Mouse (Mus musculus) small intestine, adult 2 months (tissue): Measurements from ENCODE around the gene Iqgap3. TPM values are rescaled to one million over a fixed set of nuclear protein-coding genes. Genes with fewer than 3 reads are reported as not detected.
A peak's percentile ranks its signal among the peaks of the same experiment; 100 is the strongest.

Source experiments
- H3K27ac ChIP-seq: fragments of 200-500 bp; 2 replicates; pipeline ENCODE4 v1.5.1; 2012; ENCODE audit warnings: low read depth, low read length, control low read depth, inconsistent platforms; ENCODE audit not compliant: insufficient read depth
- H3K27me3 ChIP-seq: fragments of 200-500 bp; 2 replicates; pipeline ENCODE4 v1.6.1; 2012; ENCODE audit warnings: mild to moderate bottlenecking, moderate library complexity, low read length, inconsistent platforms; ENCODE audit not compliant: control insufficient read depth, insufficient read depth
- H3K36me3 ChIP-seq: fragments of 200-500 bp; 2 replicates; pipeline ENCODE4 v1.6.1; 2012; ENCODE audit warnings: mild to moderate bottlenecking, low read length, control low read depth, inconsistent platforms; ENCODE audit not compliant: control insufficient read depth, insufficient read depth
- H3K4me1 ChIP-seq: fragments of 200-500 bp; 2 replicates; pipeline ENCODE4 v1.6.1; 2012; ENCODE audit warnings: low read length, inconsistent platforms, mixed read lengths; ENCODE audit not compliant: control insufficient read depth, insufficient read depth, insufficient read length
- H3K4me3 ChIP-seq: fragments of 200-500 bp; 2 replicates; pipeline ENCODE4 v1.5.1; 2012; ENCODE audit warnings: low read depth, mild to moderate bottlenecking, control low read depth, inconsistent platforms, low read length, moderate library complexity
- CTCF ChIP-seq: fragments of 200-500 bp; IDR thresholded peaks from 2 replicates; pipeline ENCODE4 v1.5.1; 2012; ENCODE audit warnings: low read depth, mild to moderate bottlenecking, control low read depth, inconsistent platforms, low read length, moderate library complexity, mixed read lengths; ENCODE audit not compliant: insufficient replicate concordance, insufficient read length; ENCODE audit errors: extremely low read depth
- POLR2A ChIP-seq: fragments of 200-500 bp; IDR thresholded peaks from 2 replicates; pipeline ENCODE4 v1.6.1; 2012; ENCODE audit warnings: low read depth, mild to moderate bottlenecking, control low read depth, inconsistent platforms, low read length, moderate library complexity
- WGBS: fragments of 180-500 bp; shearing (Covaris S2); methylation state at CpG from one replicate; pipeline ENCODE4 v1.1.7; 2018; 5-methylcytosine and 5-hydroxymethylcytosine counted together
- polyA plus RNA-seq: library from polyadenylated mRNA; depleted of rRNA; stranded (reverse); fragments of >200 nt; gene quantifications from 2 replicates; pipeline ENCODE4 v1.2.3, GENCODE M21; 2012; rRNA removed

The Iqgap3 gene
- polyA plus RNA-seq, 1 experiment = 14.6 TPM

DNA sequence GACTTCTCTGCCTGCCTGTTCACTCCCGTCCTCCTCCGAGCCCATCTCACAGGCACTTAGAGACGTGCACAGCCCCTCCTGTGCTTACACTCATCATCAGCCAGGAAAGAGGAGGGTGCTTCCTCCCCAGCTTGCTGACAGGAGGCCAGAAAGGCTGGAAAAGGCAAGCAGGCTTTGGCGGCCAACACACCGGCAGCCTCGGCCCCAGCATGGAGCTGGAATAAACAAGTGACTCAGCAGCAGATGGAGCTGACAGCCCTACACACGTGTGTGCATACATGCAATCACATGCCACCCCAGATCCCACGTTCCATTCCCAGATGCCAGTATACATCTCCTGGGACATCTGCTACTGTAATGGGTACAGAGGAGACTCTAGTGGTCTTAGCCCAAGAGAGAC, 80.5 kb downstream of the Iqgap3 start:
- Histone ChIP-seq H3K4me3 (no peak overlapping the region), H3K36me3 (peaks cover 86% of the 10 kb centered on the region), H3K4me1 (no peaks in the 10 kb centered on the region), H3K27ac (peak overlapping the region; percentile 33; the same call in 1 of the 2 replicates), H3K27me3 (no peaks in the 10 kb centered on the region)
- WGBS = 73% methylated on average over 8 of the region's 8 CpGs
- TF ChIP-seq POLR2A (no peak), CTCF (no peak)

DNA sequence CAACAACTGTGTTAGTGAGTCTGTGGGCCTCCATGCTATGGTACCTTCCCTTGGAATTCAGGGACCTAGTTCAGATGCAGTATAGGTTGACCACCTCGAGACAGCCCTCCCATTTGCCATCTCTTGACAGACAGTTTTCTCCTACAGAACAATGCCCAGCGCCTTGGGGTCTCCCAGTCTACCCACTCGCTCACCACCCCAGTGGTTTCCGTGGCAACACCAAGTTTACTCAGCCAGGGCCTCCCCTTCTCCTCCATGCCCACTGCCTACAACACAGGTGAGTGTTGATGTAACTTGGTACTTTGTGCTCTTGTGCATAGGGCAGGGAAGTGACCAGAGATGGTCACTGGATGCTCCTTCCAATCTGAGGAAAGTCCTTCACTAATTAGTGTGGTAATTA, 81.0 kb downstream of the Iqgap3 start:
- H3K27ac ChIP-seq = peak overlapping the region; percentile 33; the same call in 1 of the 2 replicates
- H3K4me1 ChIP-seq = no peaks in the 10 kb centered on the region
- WGBS = 87% methylated on average over 4 of the region's 4 CpGs
- no peak for TF ChIP-seq POLR2A
- TF ChIP-seq CTCF = no peak
- H3K36me3 ChIP-seq = peaks cover 88% of the 10 kb centered on the region
- H3K27me3 ChIP-seq = no peaks in the 10 kb centered on the region
- H3K4me3 ChIP-seq = no peak overlapping the region

DNA sequence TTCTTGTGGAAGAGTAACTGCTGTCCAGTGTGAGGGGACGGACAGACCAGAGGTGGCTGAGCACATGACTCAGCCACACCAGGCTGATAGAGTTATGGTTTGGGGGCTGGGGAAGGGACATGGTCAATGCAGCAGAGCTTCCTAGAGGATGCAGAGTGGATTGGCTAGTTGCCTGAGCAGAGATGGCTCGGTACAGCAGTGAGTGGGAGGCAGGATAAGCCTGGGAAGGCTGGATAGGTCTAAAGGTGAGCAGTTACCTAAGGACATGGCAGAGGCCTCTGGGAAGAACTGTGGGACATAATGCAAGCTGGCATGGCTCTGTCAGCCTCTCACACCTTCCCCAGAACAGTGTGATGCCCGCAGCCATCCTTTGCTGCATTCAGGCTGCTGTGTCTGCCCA, 82.1 kb downstream of the Iqgap3 start:
- Histone ChIP-seq H3K4me1 (no peaks in the 10 kb centered on the region), H3K27me3 (no peaks in the 10 kb centered on the region), H3K4me3 (no peak overlapping the region), H3K27ac (no peak overlapping the region), H3K36me3 (peaks cover 87% of the 10 kb centered on the region)
- TF ChIP-seq POLR2A (no peak), CTCF (no peak)
- 85% methylated on average over 3 of the region's 3 CpGs for WGBS

GRCm38 (mm10) chr3:88164263-88164662, 82.5 kb downstream of the Iqgap3 start:
- 85% methylated on average over 3 of the region's 3 CpGs for WGBS
- H3K36me3 ChIP-seq = peaks cover 87% of the 10 kb centered on the region
- no peak overlapping the region for H3K27ac ChIP-seq
- no peak overlapping the region for H3K4me3 ChIP-seq
- TF ChIP-seq CTCF = no peak
- TF ChIP-seq POLR2A = no peak
- no peaks in the 10 kb centered on the region for H3K4me1 ChIP-seq
- no peaks in the 10 kb centered on the region for H3K27me3 ChIP-seq

DNA sequence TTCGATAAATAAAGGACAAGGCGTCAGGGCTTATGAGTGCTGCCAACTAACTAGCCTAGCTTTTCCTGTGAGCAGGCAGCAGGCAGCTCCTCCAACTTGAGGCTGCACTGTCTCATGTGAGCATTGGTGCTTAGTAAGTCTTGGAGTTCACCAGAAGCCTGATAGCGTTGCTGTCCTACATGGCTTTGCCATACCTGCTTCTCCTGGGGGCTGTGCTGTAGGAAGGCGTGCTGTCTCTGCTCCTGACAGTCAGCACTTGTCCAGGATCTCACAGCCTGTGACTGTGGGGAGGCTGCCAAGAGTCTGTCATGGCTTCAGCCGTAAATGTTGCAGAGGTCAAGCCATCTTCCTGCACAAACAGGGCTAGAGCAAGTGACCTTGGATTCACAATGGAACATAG, 84.3 kb downstream of the Iqgap3 start:
- no peaks in the 10 kb centered on the region for H3K27me3 ChIP-seq
- 77% methylated on average over 5 of the region's 5 CpGs for WGBS
- H3K4me3 ChIP-seq = no peak overlapping the region
- TF ChIP-seq CTCF (no peak), POLR2A (no peak)
- H3K36me3 ChIP-seq = peaks cover 84% of the 10 kb centered on the region
- no peaks in the 10 kb centered on the region for H3K4me1 ChIP-seq
- H3K27ac ChIP-seq = no peak overlapping the region

DNA sequence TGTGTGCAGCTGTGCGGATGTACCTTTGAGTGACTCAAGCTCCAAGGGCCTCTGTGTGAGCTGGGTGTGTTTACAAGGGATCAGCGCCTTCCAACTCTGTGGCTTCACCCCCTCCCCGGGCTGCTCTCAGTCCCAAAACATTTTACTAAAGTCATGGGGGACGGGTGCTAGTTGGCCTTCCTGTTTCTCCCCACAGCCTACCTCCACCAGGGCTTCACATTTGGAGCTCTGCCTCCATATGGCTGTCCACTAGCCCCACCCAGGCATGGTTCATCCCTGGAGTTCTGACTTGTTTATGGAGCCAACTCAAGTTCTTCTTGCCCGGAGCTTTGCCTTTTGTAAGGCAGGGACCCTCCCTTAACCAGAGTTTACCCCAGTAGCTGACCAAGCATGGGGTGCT, 88.6 kb downstream of the Iqgap3 start:
- Histone ChIP-seq H3K4me3 (no peak overlapping the region), H3K27ac (no peak overlapping the region), H3K4me1 (no peaks in the 10 kb centered on the region), H3K36me3 (peaks cover 52% of the 10 kb centered on the region), H3K27me3 (no peaks in the 10 kb centered on the region)
- TF ChIP-seq POLR2A (no peak), CTCF (no peak)
- WGBS = 81% methylated on average over 5 of the region's 5 CpGs

Other genes starting within 250 kb of the Iqgap3 start
- 3.0 and 5.9 TPM in 2 replicates for gene Sh2d2a, start 235.2 kb upstream of the Iqgap3 start, polyA plus RNA-seq
- gene Prcc, start 196.4 kb upstream of the Iqgap3 start, polyA plus RNA-seq = 13.4 and 27.1 TPM in 2 replicates
- gene Hdgf, start 175.7 kb upstream of the Iqgap3 start, polyA plus RNA-seq = 20.0 and 44.5 TPM in 2 replicates
- 12.5 and 25.5 TPM in 2 replicates for gene Mrpl24, start 162.5 kb upstream of the Iqgap3 start, polyA plus RNA-seq
- 3.9 and 7.0 TPM in 2 replicates for gene Isg20l2, start 151.7 kb upstream of the Iqgap3 start, polyA plus RNA-seq
- 12.5 and 17.3 TPM in 2 replicates for gene Rrnad1, start 151.3 kb upstream of the Iqgap3 start, polyA plus RNA-seq
- gene Crabp2, start 133.3 kb upstream of the Iqgap3 start, polyA plus RNA-seq = 0.10 TPM in 1 of 2 replicates, not detected in the other
- 2.6 and 5.0 TPM in 2 replicates for gene Nes, start 110.9 kb upstream of the Iqgap3 start, polyA plus RNA-seq
- 0.04 and 0.24 TPM in 2 replicates for gene Bcan, start 81.7 kb upstream of the Iqgap3 start, polyA plus RNA-seq
- not detected in 2 replicates for gene Hapln2, start 54.4 kb upstream of the Iqgap3 start, polyA plus RNA-seq
- 3.7 and 4.4 TPM in 2 replicates for gene Gpatch4, start 38.9 kb upstream of the Iqgap3 start, polyA plus RNA-seq
- gene Naxe, start 23.5 kb upstream of the Iqgap3 start, polyA plus RNA-seq = 25.4 and 41.6 TPM in 2 replicates
- gene Ttc24, start 3.7 kb upstream of the Iqgap3 start, polyA plus RNA-seq = not detected in 2 replicates
- gene Mef2d, start 60.4 kb downstream of the Iqgap3 start, polyA plus RNA-seq = 61.9 and 89.7 TPM in 2 replicates
- gene Rhbg, start 172.7 kb downstream of the Iqgap3 start, polyA plus RNA-seq = 11.2 and 40.3 TPM in 2 replicates
- gene Gm38392, start 205.2 kb downstream of the Iqgap3 start, polyA plus RNA-seq = not detected in 2 replicates
- gene Tsacc, start 215.0 kb downstream of the Iqgap3 start, polyA plus RNA-seq = 0.76 and 0.99 TPM in 2 replicates
- gene Cct3, start 215.1 kb downstream of the Iqgap3 start, polyA plus RNA-seq = 46.0 and 73.9 TPM in 2 replicates
- 82.0 and 181 TPM in 2 replicates for gene Glmp, start 243.1 kb downstream of the Iqgap3 start, polyA plus RNA-seq